28 mouse cellular contexts compared by ENCODE assay signal in the genomic region with DNA sequence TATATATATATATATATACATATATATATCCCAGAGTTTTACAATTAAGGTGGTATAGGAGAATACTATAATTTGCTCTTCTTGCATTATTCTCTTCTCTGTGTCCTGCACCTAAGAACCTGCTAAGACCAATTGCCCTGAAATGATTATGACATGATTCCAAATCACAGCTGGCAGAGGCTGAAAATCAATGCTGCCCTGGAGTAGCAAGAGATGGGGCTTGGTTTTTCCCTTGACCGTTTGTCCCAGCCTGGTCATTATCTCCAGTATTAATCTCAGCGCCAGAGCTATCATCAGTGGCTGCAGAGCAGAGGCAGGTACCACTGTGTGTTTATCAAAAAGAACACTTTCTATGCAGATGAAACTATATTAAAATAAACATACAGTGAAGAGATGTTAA.
"Had no signal": no experiment of that assay in that cellular context is flagged by ENCODE, and none has a peak within 500 bp of the region (broad histone marks: within the 10 kb centered on the region; RNA-seq: fewer than 3 reads in every experiment).

No protein-coding gene starts in this region.

- H3K4me2 ChIP-seq: embryonic facial prominence, embryonic 12.5 days; embryonic facial prominence, embryonic 13.5 days; embryonic facial prominence, embryonic 15.5 days; forebrain, embryonic 12.5 days; forebrain, embryonic 13.5 days; forebrain, embryonic 15.5 days had no signal

- H3K27me3 ChIP-seq: embryonic facial prominence, embryonic 12.5 days; embryonic facial prominence, embryonic 13.5 days; embryonic facial prominence, embryonic 15.5 days; forebrain, embryonic 12.5 days; forebrain, embryonic 13.5 days; forebrain, embryonic 15.5 days had no signal

- H3K9ac ChIP-seq: embryonic facial prominence, embryonic 12.5 days; embryonic facial prominence, embryonic 13.5 days; embryonic facial prominence, embryonic 15.5 days; forebrain, embryonic 12.5 days; forebrain, embryonic 13.5 days; forebrain, embryonic 15.5 days; forebrain, postnatal 0 days had no signal

- H3K36me3 ChIP-seq: embryonic facial prominence, embryonic 10.5 days; embryonic facial prominence, embryonic 12.5 days; embryonic facial prominence, embryonic 13.5 days; embryonic facial prominence, embryonic 15.5 days; forebrain, embryonic 10.5 days; forebrain, embryonic 12.5 days; forebrain, embryonic 15.5 days had no signal

- H3K4me1 ChIP-seq: embryonic facial prominence, embryonic 10.5 days; embryonic facial prominence, embryonic 12.5 days; embryonic facial prominence, embryonic 13.5 days; embryonic facial prominence, embryonic 15.5 days; forebrain, embryonic 10.5 days; forebrain, embryonic 12.5 days; forebrain, embryonic 13.5 days; forebrain, embryonic 15.5 days had no signal

- H3K9me3 ChIP-seq: embryonic facial prominence, embryonic 10.5 days; embryonic facial prominence, embryonic 12.5 days; embryonic facial prominence, embryonic 13.5 days; embryonic facial prominence, embryonic 15.5 days; forebrain, embryonic 10.5 days; forebrain, embryonic 12.5 days; forebrain, embryonic 13.5 days; forebrain, embryonic 15.5 days had no signal

- H3K4me3 ChIP-seq: embryonic facial prominence, embryonic 10.5 days; embryonic facial prominence, embryonic 12.5 days; embryonic facial prominence, embryonic 13.5 days; embryonic facial prominence, embryonic 15.5 days; erythroblast, embryonic 14.5 days; forebrain, embryonic 10.5 days; forebrain, embryonic 12.5 days; forebrain, embryonic 13.5 days; forebrain, embryonic 15.5 days; gastrocnemius, adult 2 months; heart, adult 2 months had no signal

- ATAC-seq: forebrain, embryonic 13.5 days; forebrain, embryonic 14.5 days; forebrain, embryonic 15.5 days; forebrain, embryonic 16.5 days; forebrain, postnatal 0 days had no signal

- H3K27ac ChIP-seq: embryonic facial prominence, embryonic 10.5 days; embryonic facial prominence, embryonic 12.5 days; embryonic facial prominence, embryonic 13.5 days; embryonic facial prominence, embryonic 15.5 days; forebrain, embryonic 10.5 days; forebrain, embryonic 12.5 days; forebrain, embryonic 13.5 days; forebrain, embryonic 15.5 days; gastrocnemius, adult 2 months; heart, adult 2 months had no signal

- DNase-seq: cerebellum, adult 8-10 months; cerebellum, adult 9-10 months; cerebellum, adult 9-11 months; cerebellum, postnatal 10 days; cerebellum, postnatal 14 days; cerebellum, postnatal 25 days; cerebellum, postnatal 36 days; embryo, embryonic 11 days; forebrain, postnatal 0 days; gastrocnemius, adult 2 months; gastrocnemius, postnatal 10 days; gastrocnemius, postnatal 14 days; gastrocnemius, postnatal 25 days; gastrocnemius, postnatal 36 days; heart, adult 11 months; heart, adult 18-20 months; heart, adult 2 months had no signal
